Mouse (Mus musculus) hindbrain, embryonic 13.5 days (tissue): ENCODE data around the gene Sost. TPM values are rescaled to one million over a fixed set of nuclear protein-coding genes. Genes with fewer than 3 reads are reported as not detected.
"Not testable (repeated sequence)": the region's sequence is repeated elsewhere in the genome, so short reads cannot be mapped to it uniquely, and the experiment has no call there.

ENCODE experiments used
- ATAC-seq: fragments of 200-750 bp; cut with Nextera tagmentation; 2 replicates; pipeline ENCODE4 v1.8.0; 2017; ENCODE audit warnings: moderate TSS enrichment; ENCODE audit not compliant: low FRiP score
- H3K27ac ChIP-seq: fragments of 300-500 bp; sonication (generic); 2 replicates; pipeline ENCODE4 v1.5.1; 2015; ENCODE audit warnings: inconsistent platforms, mild to moderate bottlenecking, moderate library complexity
- H3K27me3 ChIP-seq: fragments of 300-500 bp; sonication (generic); 2 replicates; pipeline ENCODE4 v1.6.1; 2015; ENCODE audit warnings: mild to moderate bottlenecking, inconsistent platforms
- H3K36me3 ChIP-seq: fragments of 300-500 bp; sonication (generic); 2 replicates; pipeline ENCODE4 v1.6.1; 2015; ENCODE audit warnings: mild to moderate bottlenecking, inconsistent platforms
- H3K4me1 ChIP-seq: fragments of 300-500 bp; sonication (generic); replicated peaks from 2 replicates; pipeline ENCODE4 v1.6.1; 2015; ENCODE audit warnings: inconsistent platforms
- H3K4me2 ChIP-seq: fragments of 300-500 bp; sonication (generic); 2 replicates; pipeline ENCODE4 v1.6.1; 2015; ENCODE audit warnings: inconsistent platforms, mild to moderate bottlenecking, moderate library complexity
- H3K4me3 ChIP-seq: fragments of 300-500 bp; sonication (generic); 2 replicates; pipeline ENCODE4 v1.5.1; 2015; ENCODE audit warnings: mild to moderate bottlenecking, inconsistent platforms
- H3K9ac ChIP-seq: fragments of 300-500 bp; sonication (generic); 2 replicates; pipeline ENCODE4 v1.6.1; 2015; ENCODE audit warnings: mild to moderate bottlenecking, inconsistent platforms
- H3K9me3 ChIP-seq: fragments of 300-500 bp; sonication (generic); 2 replicates; pipeline ENCODE4 v1.6.1; 2016; ENCODE audit warnings: inconsistent platforms
- WGBS: fragments of 180-500 bp; shearing (Covaris S2); methylation state at CpG from one replicate; pipeline ENCODE4 v1.1.7; 2015; 5-methylcytosine and 5-hydroxymethylcytosine counted together
- polyA plus RNA-seq: library from polyadenylated mRNA; unstranded; fragments of >200 nt; fragmentation: Nextera tagmentation; extraction: Ambion mirVana; gene quantifications from 2 replicates; pipeline ENCODE4 v1.2.1, GENCODE M21; 2015

Sost gene
- polyA plus RNA-seq, 1 experiment from 2014 or later, result 0.42 TPM

DNA sequence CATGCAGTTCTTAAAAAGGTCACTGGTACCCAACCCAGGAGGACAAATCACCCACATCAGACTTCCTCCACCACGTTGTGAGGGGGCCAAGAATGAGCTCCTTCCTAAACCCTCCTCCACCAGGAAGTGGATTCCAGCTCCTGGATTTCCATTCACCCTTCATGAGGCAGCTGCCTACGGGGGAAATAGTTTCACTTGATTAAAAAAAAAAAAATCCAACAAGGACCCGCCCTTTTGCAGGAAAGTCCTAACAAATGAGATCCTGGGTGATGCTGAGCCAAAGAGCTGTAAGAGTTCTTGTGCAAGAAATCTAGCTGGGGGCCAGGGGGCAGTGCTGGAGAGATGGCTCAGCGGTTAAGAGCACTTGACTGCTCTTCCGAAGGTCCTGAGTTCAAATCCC, 31.4 kb upstream of the Sost start:
- Histone ChIP-seq H3K27ac (no peak overlapping the region), H3K4me1 (peaks cover 4% of the 10 kb centered on the region; the same call in 1 of the 2 replicates), H3K9ac (no peak overlapping the region), H3K36me3 (peaks cover 34% of the 10 kb centered on the region), H3K4me3 (no peak overlapping the region), H3K27me3 (no peaks in the 10 kb centered on the region), H3K4me2 (no peak overlapping the region), H3K9me3 (no peaks in the 10 kb centered on the region)
- 53% methylated on average over 5 of the region's 5 CpGs for WGBS
- no peak for ATAC-seq

DNA sequence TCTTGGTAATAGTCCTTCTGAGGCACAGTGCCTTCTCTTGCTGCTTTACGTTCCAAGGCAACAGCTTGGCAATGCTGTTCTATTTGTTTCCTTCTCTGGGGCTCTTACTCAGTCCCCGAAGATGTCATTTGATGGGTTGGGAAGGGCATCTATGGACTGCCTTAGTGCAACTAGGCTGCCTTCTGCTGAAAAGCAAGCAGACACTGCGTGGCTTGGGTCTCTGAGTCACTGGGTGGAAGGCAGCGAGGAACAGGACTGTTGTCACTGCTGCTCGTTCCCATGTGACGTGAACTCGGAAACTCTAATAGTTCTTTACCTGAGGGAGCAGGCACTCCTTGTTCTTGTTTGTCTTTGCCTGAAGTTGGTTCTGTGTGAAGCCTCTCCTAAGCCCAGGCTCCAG, 29.1 kb upstream of the Sost start:
- Histone ChIP-seq H3K27ac (no peak overlapping the region), H3K9me3 (no peaks in the 10 kb centered on the region), H3K36me3 (peaks cover 19% of the 10 kb centered on the region), H3K9ac (no peak overlapping the region), H3K27me3 (no peaks in the 10 kb centered on the region), H3K4me1 (peaks cover 4% of the 10 kb centered on the region; the same call in 1 of the 2 replicates), H3K4me2 (no peak overlapping the region), H3K4me3 (no peak overlapping the region)
- 92% methylated on average over 7 of the region's 7 CpGs for WGBS
- no peak for ATAC-seq

DNA sequence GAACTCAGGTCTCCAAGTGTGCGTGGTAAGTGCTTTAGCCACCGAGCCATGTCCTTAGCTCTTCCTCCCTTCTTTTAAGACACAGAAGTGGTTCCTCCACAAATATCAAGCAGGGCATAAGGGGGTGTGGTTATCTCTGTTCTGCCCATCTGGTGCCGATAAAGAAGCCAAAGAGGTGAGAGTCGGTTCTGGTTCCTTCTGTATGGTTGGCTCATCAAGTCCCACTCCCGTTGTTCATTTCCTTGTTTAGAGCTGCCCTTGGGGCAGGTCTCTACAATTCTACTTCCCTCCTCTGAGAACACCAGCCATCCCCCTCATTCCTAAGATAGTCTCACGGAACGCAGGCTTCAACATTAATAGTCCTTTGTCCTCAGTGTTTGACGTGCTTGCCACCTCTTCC, 27.3 kb upstream of the Sost start:
- no peak overlapping the region for H3K9ac ChIP-seq
- peaks cover 7% of the 10 kb centered on the region; the same call in 1 of the 2 replicates for H3K36me3 ChIP-seq
- H3K27me3 ChIP-seq, result no peaks in the 10 kb centered on the region; the same call in 1 of the 2 replicates
- no peak overlapping the region for H3K4me3 ChIP-seq
- no peak for ATAC-seq
- 85% methylated on average over 8 of the region's 8 CpGs for WGBS
- H3K9me3 ChIP-seq, result no peaks in the 10 kb centered on the region
- no peak overlapping the region for H3K4me2 ChIP-seq
- H3K4me1 ChIP-seq, result no peaks in the 10 kb centered on the region
- no peak overlapping the region for H3K27ac ChIP-seq

DNA sequence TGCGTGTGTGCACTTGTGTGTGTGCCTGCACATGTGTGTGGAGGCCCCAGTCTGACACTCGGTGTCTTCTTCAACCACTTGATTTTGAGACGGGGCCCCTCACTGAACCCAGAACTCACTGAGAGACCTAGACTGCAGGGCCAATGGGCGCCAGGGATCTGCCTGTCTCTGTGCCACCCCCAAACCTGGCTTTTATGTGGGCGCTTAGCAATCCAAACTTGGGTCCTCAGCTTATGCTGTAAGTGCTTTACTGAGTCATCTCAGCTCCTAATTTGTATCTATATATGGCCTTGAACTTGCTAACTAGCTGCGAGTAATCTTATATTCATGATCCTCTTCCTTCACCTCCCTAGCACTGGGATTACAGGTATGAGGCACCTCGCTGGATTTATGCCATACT, 25.6 kb upstream of the Sost start:
- no peak overlapping the region for H3K4me2 ChIP-seq
- H3K9ac ChIP-seq, result no peak overlapping the region
- WGBS, result 88% methylated on average over 7 of the region's 7 CpGs
- no peaks in the 10 kb centered on the region for H3K9me3 ChIP-seq
- H3K27me3 ChIP-seq, result peaks cover 3% of the 10 kb centered on the region; the same call in 1 of the 2 replicates
- no peaks in the 10 kb centered on the region for H3K4me1 ChIP-seq
- no peak overlapping the region for H3K27ac ChIP-seq
- H3K36me3 ChIP-seq, result peaks cover 7% of the 10 kb centered on the region; the same call in 1 of the 2 replicates
- no peak overlapping the region for H3K4me3 ChIP-seq
- no peak for ATAC-seq

DNA sequence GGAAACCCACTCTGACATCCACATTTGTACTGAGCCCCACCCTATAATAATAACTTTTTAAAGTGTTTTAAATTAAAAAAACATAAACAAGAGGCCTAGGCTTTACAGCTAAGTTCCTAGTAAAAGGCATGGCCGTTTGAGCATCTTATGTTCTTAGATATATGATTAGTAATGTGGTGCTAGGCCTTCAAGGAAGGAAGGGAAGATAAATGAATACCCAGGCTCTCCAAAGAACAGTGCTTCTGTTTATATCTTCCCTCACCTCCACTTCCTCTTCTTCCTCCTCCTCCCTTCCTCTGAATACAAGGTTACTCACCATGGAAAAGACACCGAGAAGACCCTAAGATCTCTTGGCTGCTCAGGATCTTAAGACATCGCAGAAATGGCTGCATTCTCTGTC, 25.0 kb upstream of the Sost start:
- no peaks in the 10 kb centered on the region for H3K4me1 ChIP-seq
- no peaks in the 10 kb centered on the region for H3K9me3 ChIP-seq
- WGBS, result 82% methylated on average over 3 of the region's 3 CpGs
- peaks cover 7% of the 10 kb centered on the region; the same call in 1 of the 2 replicates for H3K27me3 ChIP-seq
- H3K4me3 ChIP-seq, result no peak overlapping the region
- peaks cover 7% of the 10 kb centered on the region; the same call in 1 of the 2 replicates for H3K36me3 ChIP-seq
- H3K27ac ChIP-seq, result no peak overlapping the region
- no peak for ATAC-seq
- no peak overlapping the region for H3K4me2 ChIP-seq
- H3K9ac ChIP-seq, result no peak overlapping the region

DNA sequence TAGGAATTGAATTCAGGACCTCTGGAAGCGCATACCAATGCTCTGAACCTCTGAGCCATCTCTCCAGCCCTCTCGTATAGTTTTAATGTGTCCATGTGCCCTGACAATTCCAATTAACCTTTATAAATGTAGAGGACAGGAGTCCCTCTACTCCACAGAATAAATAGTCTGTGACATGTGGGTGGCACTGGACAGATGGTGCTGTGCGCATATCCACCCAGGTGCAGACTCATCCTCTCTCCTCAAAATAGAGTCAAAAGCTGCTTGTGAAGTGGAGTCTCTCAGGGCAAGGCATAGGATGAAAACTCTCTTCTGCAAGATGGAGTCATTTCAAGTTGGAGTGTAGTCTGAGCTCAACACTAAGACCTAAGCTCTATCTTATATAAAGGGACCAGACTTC, 23.4 kb upstream of the Sost start:
- Histone ChIP-seq H3K4me2 (no peak overlapping the region), H3K27ac (no peak overlapping the region), H3K4me3 (no peak overlapping the region), H3K27me3 (peaks cover 7% of the 10 kb centered on the region), H3K9ac (no peak overlapping the region), H3K9me3 (no peaks in the 10 kb centered on the region), H3K4me1 (peaks cover 7% of the 10 kb centered on the region; the same call in 1 of the 2 replicates), H3K36me3 (no peaks in the 10 kb centered on the region)
- ATAC-seq, result no peak
- 81% methylated on average over 3 of the region's 3 CpGs for WGBS

DNA sequence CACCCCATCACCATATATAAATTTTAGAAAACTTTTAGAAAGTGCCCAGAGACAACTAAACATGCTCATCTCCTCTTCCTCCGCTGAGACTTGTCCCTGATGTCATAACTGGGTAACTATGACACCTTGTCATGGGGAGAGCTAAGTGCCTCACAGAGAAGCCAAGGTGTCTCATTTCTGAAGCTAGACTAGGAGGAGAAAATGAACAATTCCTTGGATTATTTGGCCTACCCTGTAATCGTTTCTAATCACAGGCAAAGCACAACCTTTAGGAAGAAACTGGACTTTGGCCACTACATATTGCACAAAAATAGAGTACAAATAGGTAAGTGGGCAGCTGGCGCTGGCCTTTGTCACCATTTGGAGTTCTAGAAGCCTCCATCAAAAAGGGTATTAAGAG, 20.1 kb upstream of the Sost start, which contains the start of gene Dusp3:
TSS of gene Dusp3 (minus strand) at position 101 of the 400 bp plus-strand sequence.
- Histone ChIP-seq H3K4me2 (no peak within 1 kb of the TSS), H3K9ac (no peak within 1 kb of the TSS), H3K27ac (no peak within 1 kb of the TSS), H3K4me1 (peaks cover 29% of the 10 kb centered on the region), H3K36me3 (no peaks in the 10 kb centered on the region), H3K4me3 (no peak within 1 kb of the TSS), H3K27me3 (peaks cover 7% of the 10 kb centered on the region), H3K9me3 (no peaks in the 10 kb centered on the region)
- ATAC-seq, result no peak
- WGBS, result 85% methylated on average over 3 of the region's 3 CpGs

DNA sequence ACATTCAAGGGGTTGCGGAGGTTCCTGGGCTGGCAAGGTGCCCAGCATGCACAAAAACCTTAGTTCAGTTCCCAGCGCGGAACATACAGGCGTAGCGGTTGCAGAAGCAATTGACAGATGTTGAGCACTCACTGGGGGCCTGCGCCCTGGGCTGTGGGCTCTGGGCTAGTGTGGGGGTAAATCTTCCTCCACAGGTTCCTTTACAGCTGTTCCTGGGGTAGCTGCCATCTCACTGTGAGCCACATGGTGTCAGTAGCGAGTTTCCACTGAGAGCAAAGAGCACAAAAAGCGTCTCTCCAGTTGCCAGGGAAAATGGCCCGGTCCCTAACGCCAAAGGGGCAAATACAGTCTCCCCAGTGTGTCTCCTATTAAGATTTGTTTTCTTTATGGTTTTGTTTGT, 19.2 kb upstream of the Sost start:
- no peaks in the 10 kb centered on the region for H3K36me3 ChIP-seq
- ATAC-seq, result no peak
- H3K27ac ChIP-seq, result no peak overlapping the region
- 7% methylated on average over 10 of the region's 10 CpGs for WGBS
- no peaks in the 10 kb centered on the region for H3K9me3 ChIP-seq
- H3K4me2 ChIP-seq, result no peak overlapping the region
- no peak overlapping the region for H3K9ac ChIP-seq
- H3K4me3 ChIP-seq, result no peak overlapping the region
- H3K27me3 ChIP-seq, result peaks cover 7% of the 10 kb centered on the region
- H3K4me1 ChIP-seq, result peaks cover 29% of the 10 kb centered on the region

DNA sequence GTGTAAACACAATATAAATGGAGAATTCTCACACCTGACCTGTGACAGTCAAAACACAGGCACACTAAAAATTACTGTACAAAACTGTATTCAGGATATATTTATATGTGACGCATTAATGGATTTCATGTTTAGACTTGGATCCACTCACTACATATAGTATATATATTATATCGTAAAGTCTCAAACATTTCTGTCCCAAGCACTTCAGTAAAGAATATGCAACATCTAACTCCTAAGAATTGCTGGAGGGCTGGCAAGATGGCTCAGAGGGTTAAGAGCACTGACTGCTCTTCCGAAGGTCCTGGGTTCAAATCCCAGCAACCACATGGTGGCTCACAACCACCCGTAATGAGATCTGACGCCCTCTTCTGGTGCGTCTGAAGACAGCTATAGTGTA, 18.6 kb upstream of the Sost start:
- not testable (repeated sequence) for H3K27ac ChIP-seq, H3K4me3 ChIP-seq, ATAC-seq, H3K36me3 ChIP-seq, H3K9ac ChIP-seq, H3K9me3 ChIP-seq, H3K27me3 ChIP-seq, H3K4me2 ChIP-seq
- peaks cover 29% of the 10 kb centered on the region for H3K4me1 ChIP-seq
- 73% methylated on average over 6 of the region's 6 CpGs for WGBS

DNA sequence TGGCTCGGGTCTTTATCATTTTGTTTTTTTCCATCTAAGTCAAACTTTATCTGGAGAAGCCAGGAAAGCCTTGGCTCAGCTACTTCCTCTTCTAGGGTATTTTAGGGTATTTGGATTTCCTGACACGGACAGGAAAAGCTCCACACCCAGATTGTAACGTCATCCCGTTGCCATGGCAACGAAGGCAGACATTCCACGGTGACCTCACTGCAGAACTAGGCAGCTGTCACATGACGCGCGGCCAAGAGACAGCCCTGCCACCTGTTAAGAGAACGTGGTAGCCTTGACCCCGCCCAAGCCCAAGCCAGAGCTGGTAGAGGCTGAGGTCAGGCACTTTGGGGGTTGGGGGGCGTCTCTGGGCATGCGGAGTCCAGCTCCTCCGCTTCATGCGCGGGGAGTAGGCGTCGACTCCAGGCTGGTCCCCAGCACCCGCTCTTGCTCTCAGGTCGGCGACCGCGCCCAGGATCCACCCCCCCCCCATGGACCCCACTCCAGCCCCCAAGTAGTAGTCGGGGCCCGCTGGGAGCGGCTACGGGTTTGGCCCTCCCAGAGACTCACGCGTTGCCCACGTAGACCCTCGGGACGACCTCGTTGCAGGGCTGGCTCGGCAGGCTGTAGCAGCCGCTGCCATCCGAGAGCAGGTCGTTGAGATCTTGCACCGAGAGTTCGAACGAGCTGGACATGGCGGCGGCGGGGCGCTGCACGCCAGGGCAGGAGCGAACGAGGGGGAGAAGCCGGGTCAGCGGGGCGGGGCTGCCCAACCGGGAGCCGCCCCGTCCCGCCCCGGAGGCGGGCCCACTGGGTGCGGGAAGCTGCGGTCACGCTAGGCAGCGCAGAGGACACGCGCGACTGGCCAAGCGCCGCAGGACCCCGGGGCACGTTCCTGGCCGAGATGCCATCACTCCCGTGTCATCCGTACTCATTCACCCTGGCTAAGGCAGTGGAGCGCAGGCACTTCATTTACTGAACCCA, 17.5 kb upstream of the Sost start, which contains the start of gene Cfap97d1:
TSS of gene Cfap97d1 (plus strand) at position 226 of the 972 bp plus-strand sequence.
- peak within 1 kb of the TSS; percentile 59 for H3K4me3 ChIP-seq
- peaks cover 29% of the 10 kb centered on the region for H3K4me1 ChIP-seq
- WGBS, result 1% methylated on average over 70 of the region's 71 CpGs
- peaks cover 7% of the 10 kb centered on the region for H3K27me3 ChIP-seq
- H3K9ac ChIP-seq, result peak within 1 kb of the TSS; percentile 79
- H3K27ac ChIP-seq, result peak within 1 kb of the TSS; percentile 74
- peak; percentile 70 for ATAC-seq
- H3K36me3 ChIP-seq, result no peaks in the 10 kb centered on the region; the same call in 1 of the 2 replicates
- H3K4me2 ChIP-seq, result peak within 1 kb of the TSS; percentile 98
- H3K9me3 ChIP-seq, result no peaks in the 10 kb centered on the region

DNA sequence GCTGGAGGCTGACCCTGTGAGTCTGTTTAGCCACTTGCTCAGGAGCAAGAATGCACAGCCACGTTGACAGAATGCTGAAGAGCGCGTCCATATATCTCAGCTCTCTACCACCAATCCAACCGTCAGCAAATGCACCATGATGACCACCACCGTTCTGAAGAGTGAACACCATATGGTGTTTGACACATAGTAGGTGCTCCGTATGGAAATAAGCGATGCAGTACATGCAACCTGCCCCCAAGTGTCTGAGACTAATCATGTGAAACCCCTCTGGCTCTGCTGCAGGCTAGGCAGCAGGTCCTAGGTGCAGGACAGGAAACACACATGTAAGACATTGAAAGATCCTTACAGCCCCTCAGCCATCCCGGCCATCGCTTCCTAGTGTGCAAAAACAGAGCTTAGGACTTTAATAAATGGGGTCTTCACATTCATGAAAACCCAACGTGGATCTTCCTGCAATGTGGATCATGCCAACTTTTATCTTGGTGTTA, 16.7 kb upstream of the Sost start:
- Histone ChIP-seq H3K4me3 (0 out of 2 replicates have a peak overlapping the region, but pooled peaks have one; percentile 59), H3K27me3 (peaks cover 7% of the 10 kb centered on the region), H3K4me1 (peaks cover 29% of the 10 kb centered on the region), H3K27ac (no peak overlapping the region), H3K9me3 (no peaks in the 10 kb centered on the region), H3K9ac (no peak overlapping the region), H3K36me3 (no peaks in the 10 kb centered on the region; the same call in 1 of the 2 replicates), H3K4me2 (peak overlapping the region; percentile 98)
- ATAC-seq, result no peak
- WGBS, result 74% methylated on average over 10 of the region's 10 CpGs

DNA sequence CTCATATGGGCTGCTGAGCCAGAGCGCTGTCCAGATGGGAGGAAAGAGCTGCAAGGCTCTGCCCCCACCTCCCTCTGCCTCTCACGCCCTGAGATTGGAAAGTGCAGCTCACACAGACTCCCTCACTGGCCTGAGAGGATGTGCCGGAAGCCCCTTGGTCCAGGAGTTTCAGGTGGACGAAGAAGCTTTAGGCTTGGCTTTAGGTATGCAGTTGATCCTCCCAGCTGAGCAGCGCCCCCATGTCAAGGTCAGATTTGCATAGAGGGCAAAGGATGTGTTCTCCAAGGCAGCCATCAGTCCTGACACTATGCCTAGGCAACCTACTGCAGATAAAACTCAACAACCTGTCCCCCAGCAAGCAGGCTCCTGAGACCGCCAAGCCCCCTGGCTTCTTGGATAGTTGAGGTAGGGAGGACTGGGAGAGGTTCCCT, 16.2 kb upstream of the Sost start:
- peaks cover 29% of the 10 kb centered on the region for H3K4me1 ChIP-seq
- no peak overlapping the region for H3K9ac ChIP-seq
- H3K27me3 ChIP-seq, result peaks cover 7% of the 10 kb centered on the region
- no peak overlapping the region for H3K27ac ChIP-seq
- WGBS, result 69% methylated on average over 6 of the region's 6 CpGs
- H3K4me3 ChIP-seq, result no peak overlapping the region
- peak overlapping the region; percentile 98 for H3K4me2 ChIP-seq
- H3K9me3 ChIP-seq, result no peaks in the 10 kb centered on the region
- H3K36me3 ChIP-seq, result no peaks in the 10 kb centered on the region; the same call in 1 of the 2 replicates
- no peak for ATAC-seq
